Mouse (Mus musculus): ENCODE results near the gene Lix1. TPM values are rescaled to one million over a fixed set of nuclear protein-coding genes. Genes with fewer than 3 reads are reported as not detected.
"Not testable (repeated sequence)": the region's sequence is repeated elsewhere in the genome, so short reads cannot be mapped to it uniquely, and the experiment has no call there.

Gene Lix1
- polyA plus RNA-seq, 1 experiment from 2014 or later: 30.5 TPM

DNA sequence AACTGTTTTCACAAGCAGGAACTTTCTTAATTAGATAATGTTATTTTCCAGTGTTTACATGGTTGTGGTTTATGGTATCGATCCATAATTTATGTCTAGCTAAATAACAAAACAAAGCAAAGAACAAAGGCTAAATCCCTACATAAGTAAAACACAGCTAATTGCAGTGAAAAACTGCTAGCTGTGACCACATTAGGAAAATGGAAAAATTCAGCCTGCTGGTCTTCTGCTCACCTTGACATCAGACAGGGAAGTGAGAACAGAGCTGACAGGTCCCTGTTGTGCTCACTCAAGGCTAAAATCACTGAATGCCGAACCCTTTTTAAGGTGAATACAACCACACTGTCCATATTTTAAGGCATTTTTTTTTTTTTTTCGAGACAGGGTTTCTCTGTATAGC lies 50.1 kb downstream of the Lix1 start:
- ATAC-seq: no peak
- H3K9me3 ChIP-seq (ENCODE audit: control insufficient read depth, low read length): no peaks in the 10 kb centered on the region
- no peak overlapping the region for H3K4me2 ChIP-seq (ENCODE audit: low read length)
- H3K27ac ChIP-seq (ENCODE audit: low read length): no peak overlapping the region
- no peaks in the 10 kb centered on the region for H3K27me3 ChIP-seq (replicated peaks; ENCODE audit: control insufficient read depth, insufficient read depth, low read length)
- no peak overlapping the region for H3K4me3 ChIP-seq (replicated peaks; ENCODE audit: low read length)
- 0 out of 2 replicates have a peak, but pooled peaks cover 4% of the 10 kb centered on the region for H3K36me3 ChIP-seq (ENCODE audit: control insufficient read depth, insufficient read depth)
- WGBS: 91% methylated on average over 3 of the region's 3 CpGs
- no peak overlapping the region for H3K9ac ChIP-seq (replicated peaks; ENCODE audit: low read depth, low read length)
- peaks cover 15% of the 10 kb centered on the region for H3K4me1 ChIP-seq (replicated peaks; ENCODE audit: control insufficient read depth, insufficient read depth, low read length)

DNA sequence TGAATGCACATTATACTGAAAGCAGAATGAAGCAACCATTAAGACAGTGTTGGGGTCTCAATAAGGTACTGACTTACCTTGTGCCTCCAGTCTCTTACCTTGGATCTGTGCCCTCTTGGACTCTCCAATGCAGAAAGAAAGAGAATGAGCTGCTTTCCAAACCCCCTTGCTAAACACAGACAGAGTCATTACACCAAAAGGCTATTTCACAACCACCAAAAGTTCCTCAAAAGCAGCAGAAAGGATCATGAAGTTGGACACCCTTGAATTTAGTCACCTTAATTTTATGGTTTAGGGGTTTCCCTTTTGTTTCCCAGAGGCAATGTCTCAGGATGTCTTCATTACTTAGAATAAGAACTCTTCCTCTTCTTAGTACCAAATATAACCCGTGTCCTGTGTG lies 52.1 kb downstream of the Lix1 start:
- H3K4me2 ChIP-seq (ENCODE audit: low read length): no peak overlapping the region
- peaks cover 5% of the 10 kb centered on the region; the same call in 1 of the 2 replicates for H3K4me1 ChIP-seq (replicated peaks; ENCODE audit: control insufficient read depth, insufficient read depth, low read length)
- H3K9me3 ChIP-seq (ENCODE audit: control insufficient read depth, low read length): no peaks in the 10 kb centered on the region
- 93% methylated on average over 1 of the region's 1 CpGs for WGBS
- ATAC-seq: no peak
- no peaks in the 10 kb centered on the region for H3K27me3 ChIP-seq (replicated peaks; ENCODE audit: control insufficient read depth, insufficient read depth, low read length)
- H3K9ac ChIP-seq (replicated peaks; ENCODE audit: low read depth, low read length): no peak overlapping the region
- no peak overlapping the region for H3K27ac ChIP-seq (ENCODE audit: low read length)
- H3K4me3 ChIP-seq (replicated peaks; ENCODE audit: low read length): no peak overlapping the region
- H3K36me3 ChIP-seq (ENCODE audit: control insufficient read depth, insufficient read depth): 0 out of 2 replicates have a peak, but pooled peaks cover 4% of the 10 kb centered on the region

DNA sequence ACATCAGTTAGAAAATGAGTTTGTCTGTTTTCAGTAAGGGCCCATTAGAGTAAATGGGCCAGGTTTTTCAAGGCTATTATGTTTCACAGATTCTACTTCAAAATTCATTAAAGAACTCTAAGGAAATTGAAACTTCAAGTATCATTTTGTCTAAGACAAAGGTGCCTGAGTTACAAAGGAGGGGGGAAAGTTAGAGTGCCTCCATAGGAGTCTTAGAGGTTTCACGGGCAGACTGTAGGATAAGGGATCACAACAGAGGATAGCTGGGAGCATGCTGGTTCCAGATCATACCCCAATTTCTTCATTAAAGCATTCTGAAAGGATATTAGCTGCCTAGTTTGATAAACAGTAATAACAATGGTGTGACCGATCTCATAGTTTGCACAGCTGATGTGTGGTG lies 83.3 kb downstream of the Lix1 start:
- Histone ChIP-seq H3K4me3 (replicated peaks; ENCODE audit: low read length) (no peak overlapping the region), H3K4me1 (replicated peaks; ENCODE audit: control insufficient read depth, insufficient read depth, low read length) (no peaks in the 10 kb centered on the region), H3K36me3 (ENCODE audit: control insufficient read depth, insufficient read depth) (no peaks in the 10 kb centered on the region), H3K27me3 (replicated peaks; ENCODE audit: control insufficient read depth, insufficient read depth, low read length) (no peaks in the 10 kb centered on the region), H3K27ac (ENCODE audit: low read length) (no peak overlapping the region), H3K9me3 (ENCODE audit: control insufficient read depth, low read length) (no peaks in the 10 kb centered on the region), H3K9ac (replicated peaks; ENCODE audit: low read depth, low read length) (no peak overlapping the region), H3K4me2 (ENCODE audit: low read length) (no peak overlapping the region)
- 47% methylated on average over 2 of the region's 2 CpGs for WGBS
- no peak for ATAC-seq

DNA sequence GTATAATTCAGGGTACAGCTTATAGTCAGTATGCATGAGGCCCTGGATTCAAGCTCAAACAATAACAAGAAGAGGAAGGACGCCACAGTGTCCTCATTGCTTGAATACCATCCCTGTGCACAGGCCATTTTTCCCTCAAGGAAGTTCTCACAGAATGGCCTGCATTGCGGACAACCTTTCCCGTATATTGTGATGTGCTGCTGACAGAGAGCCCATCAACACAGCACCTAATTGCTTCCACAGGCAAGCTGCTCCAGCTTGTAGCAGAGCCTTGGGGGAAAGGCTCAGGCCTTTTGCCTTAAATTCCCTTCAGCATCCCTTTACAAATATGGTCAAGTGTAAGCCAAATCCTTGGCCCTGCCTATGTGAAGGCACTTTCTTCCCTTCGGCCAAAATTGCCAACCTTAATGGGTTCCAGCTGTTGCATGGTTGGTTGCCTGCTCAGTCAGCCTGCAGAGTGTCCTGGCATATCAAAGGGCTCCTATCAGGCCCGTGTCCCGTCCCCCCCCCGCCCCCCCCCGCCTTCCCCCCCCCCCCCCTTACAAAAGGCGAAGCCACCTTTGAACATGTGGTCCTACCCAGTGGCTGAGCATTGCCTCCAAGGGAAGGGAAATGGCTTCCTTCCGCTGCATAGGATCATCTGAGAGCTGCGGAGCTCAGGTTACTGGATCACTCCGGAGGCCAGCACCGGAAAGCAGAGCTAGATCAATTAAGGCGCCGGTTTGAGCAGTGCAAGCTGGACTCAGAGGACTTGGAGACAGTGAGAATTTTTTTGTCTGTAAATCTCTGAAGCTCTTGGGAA lies 88.5 kb downstream of the Lix1 start:
- Histone ChIP-seq H3K4me1 (replicated peaks; ENCODE audit: control insufficient read depth, insufficient read depth, low read length) (no peaks in the 10 kb centered on the region), H3K36me3 (ENCODE audit: control insufficient read depth, insufficient read depth) (no peaks in the 10 kb centered on the region), H3K27ac (ENCODE audit: low read length) (no peak overlapping the region), H3K4me3 (replicated peaks; ENCODE audit: low read length) (no peak overlapping the region), H3K9ac (replicated peaks; ENCODE audit: low read depth, low read length) (no peak overlapping the region), H3K4me2 (ENCODE audit: low read length) (no peak overlapping the region), H3K27me3 (replicated peaks; ENCODE audit: control insufficient read depth, insufficient read depth, low read length) (no peaks in the 10 kb centered on the region), H3K9me3 (ENCODE audit: control insufficient read depth, low read length) (no peaks in the 10 kb centered on the region)
- WGBS: 71% methylated on average over 13 of the region's 15 CpGs
- no peak for ATAC-seq

DNA sequence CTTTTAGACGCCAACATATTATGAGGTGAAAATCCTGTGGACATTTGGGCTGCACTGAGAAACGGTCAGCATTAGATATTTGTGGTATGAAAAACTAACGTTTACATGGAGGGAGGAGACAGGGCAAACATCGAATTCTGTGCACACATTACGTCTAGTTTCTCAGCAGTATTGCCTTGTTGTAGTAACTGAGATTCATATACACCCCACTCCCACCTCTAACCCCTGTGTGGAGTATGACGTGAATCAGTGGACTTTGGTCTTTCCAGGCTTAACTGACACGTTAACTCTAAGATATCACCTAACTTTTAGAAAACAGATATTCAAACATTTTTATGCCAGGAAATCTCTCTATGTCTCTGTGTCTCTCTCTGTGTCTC lies 89.1 kb downstream of the Lix1 start:
- no peaks in the 10 kb centered on the region for H3K4me1 ChIP-seq (replicated peaks; ENCODE audit: control insufficient read depth, insufficient read depth, low read length)
- H3K36me3 ChIP-seq (ENCODE audit: control insufficient read depth, insufficient read depth): no peaks in the 10 kb centered on the region
- H3K9me3 ChIP-seq (ENCODE audit: control insufficient read depth, low read length): no peaks in the 10 kb centered on the region
- ATAC-seq: no peak
- H3K4me2 ChIP-seq (ENCODE audit: low read length): no peak overlapping the region
- H3K27ac ChIP-seq (ENCODE audit: low read length): no peak overlapping the region
- no peak overlapping the region for H3K4me3 ChIP-seq (replicated peaks; ENCODE audit: low read length)
- 88% methylated on average over 7 of the region's 7 CpGs for WGBS
- no peaks in the 10 kb centered on the region for H3K27me3 ChIP-seq (replicated peaks; ENCODE audit: control insufficient read depth, insufficient read depth, low read length)
- no peak overlapping the region for H3K9ac ChIP-seq (replicated peaks; ENCODE audit: low read depth, low read length)

DNA sequence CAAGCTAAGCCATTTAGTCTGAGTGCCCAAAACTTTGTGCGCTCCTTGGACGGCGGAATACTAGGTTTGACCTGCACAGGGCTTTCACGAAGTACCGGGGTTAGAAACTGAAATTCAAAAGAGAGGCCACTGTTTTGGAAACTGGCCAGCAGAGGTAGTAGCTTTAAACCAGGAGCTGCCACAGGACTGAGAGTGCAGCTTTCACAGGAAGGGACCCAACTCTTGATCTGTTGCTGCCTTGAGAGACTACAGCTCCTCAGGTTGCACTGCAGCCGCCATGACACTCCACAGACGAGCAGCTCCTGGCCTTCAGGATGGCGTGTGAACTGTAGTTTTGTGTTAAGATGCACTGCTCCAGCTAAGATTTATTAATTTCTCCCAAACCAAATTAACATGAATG lies 89.6 kb downstream of the Lix1 start:
- 92% methylated on average over 8 of the region's 8 CpGs for WGBS

DNA sequence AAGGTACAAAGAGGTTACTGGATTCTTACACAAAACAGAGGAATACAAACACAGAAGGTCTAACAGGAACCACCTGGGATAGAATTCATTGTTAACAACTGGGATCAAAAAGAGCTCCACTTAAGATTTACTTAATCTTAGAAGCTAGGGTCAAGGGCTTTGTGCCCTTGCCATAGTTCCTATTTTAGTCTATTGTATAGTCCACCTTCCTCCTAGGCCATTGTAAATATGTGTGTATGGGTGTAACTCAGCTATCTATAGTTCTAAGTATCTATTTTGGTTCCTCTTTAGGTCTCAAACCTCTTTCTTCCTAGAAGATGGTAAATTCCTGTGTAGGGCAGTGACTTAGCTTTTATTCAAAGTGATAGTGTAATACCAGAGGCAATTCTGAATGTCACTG lies 93.8 kb downstream of the Lix1 start:
- not testable (repeated sequence) for H3K4me3 ChIP-seq (replicated peaks; ENCODE audit: low read length); ATAC-seq; H3K9me3 ChIP-seq (ENCODE audit: control insufficient read depth, low read length); H3K27ac ChIP-seq (ENCODE audit: low read length); H3K36me3 ChIP-seq (ENCODE audit: control insufficient read depth, insufficient read depth); H3K4me1 ChIP-seq (replicated peaks; ENCODE audit: control insufficient read depth, insufficient read depth, low read length); H3K9ac ChIP-seq (replicated peaks; ENCODE audit: low read depth, low read length); H3K4me2 ChIP-seq (ENCODE audit: low read length); H3K27me3 ChIP-seq (replicated peaks; ENCODE audit: control insufficient read depth, insufficient read depth, low read length)

More for the DNA sequence above, 89.6 kb downstream of the Lix1 start:
- no peak overlapping the region for H3K4me3 ChIP-seq (replicated peaks; ENCODE audit: low read length)
- H3K4me2 ChIP-seq (ENCODE audit: low read length): no peak overlapping the region
- no peak overlapping the region for H3K27ac ChIP-seq (ENCODE audit: low read length)
- H3K27me3 ChIP-seq (replicated peaks; ENCODE audit: control insufficient read depth, insufficient read depth, low read length): no peaks in the 10 kb centered on the region
- no peak overlapping the region for H3K9ac ChIP-seq (replicated peaks; ENCODE audit: low read depth, low read length)
- no peaks in the 10 kb centered on the region for H3K4me1 ChIP-seq (replicated peaks; ENCODE audit: control insufficient read depth, insufficient read depth, low read length)
- no peak for ATAC-seq
- H3K36me3 ChIP-seq (ENCODE audit: control insufficient read depth, insufficient read depth): no peaks in the 10 kb centered on the region
- H3K9me3 ChIP-seq (ENCODE audit: control insufficient read depth, low read length): no peaks in the 10 kb centered on the region

DNA sequence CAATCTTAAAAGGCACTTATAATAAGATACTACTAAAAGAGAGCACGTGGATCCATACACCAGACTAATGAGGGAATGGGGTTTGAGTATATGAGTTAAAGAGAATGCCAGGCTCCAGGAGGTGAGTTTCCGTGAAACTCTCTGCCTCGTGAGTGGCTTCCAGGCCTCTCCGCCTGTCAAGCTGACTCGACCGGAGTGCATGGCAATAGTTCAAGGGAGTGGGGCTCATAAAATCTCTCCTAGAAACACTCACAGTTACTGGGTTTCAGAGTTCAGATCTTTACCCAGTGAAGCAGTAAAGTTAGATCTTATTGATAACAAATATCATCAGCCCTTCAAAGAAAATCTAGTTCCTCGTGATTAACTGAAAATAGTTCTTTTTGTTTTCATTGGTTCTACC lies 94.3 kb downstream of the Lix1 start:
- no peak overlapping the region for H3K4me2 ChIP-seq (ENCODE audit: low read length)
- no peak overlapping the region for H3K4me3 ChIP-seq (replicated peaks; ENCODE audit: low read length)
- ATAC-seq: no peak
- no peak overlapping the region for H3K27ac ChIP-seq (ENCODE audit: low read length)
- no peaks in the 10 kb centered on the region for H3K27me3 ChIP-seq (replicated peaks; ENCODE audit: control insufficient read depth, insufficient read depth, low read length)
- H3K4me1 ChIP-seq (replicated peaks; ENCODE audit: control insufficient read depth, insufficient read depth, low read length): peaks cover 7% of the 10 kb centered on the region
- H3K9ac ChIP-seq (replicated peaks; ENCODE audit: low read depth, low read length): no peak overlapping the region
- WGBS: 92% methylated on average over 7 of the region's 7 CpGs
- no peaks in the 10 kb centered on the region for H3K9me3 ChIP-seq (ENCODE audit: control insufficient read depth, low read length)
- H3K36me3 ChIP-seq (ENCODE audit: control insufficient read depth, insufficient read depth): no peaks in the 10 kb centered on the region

DNA sequence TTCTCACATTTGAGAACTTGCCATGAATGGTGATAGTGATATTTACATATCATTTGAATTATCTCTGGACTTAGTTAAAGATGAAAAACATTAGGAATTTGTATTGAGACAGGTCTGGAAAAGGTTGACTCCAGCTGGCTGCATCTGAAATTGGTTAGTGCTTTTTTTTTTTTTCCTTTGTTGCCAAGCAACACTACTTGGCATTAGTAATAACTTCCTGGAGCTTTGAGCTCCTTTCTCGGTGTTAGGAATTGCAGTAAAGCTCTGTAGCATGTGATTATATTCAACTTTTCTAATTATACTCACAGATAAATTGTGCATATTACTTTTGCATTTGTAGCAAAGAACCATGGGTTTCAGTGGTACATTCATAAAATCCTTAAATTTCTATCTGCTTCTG lies 96.4 kb downstream of the Lix1 start:
- Histone ChIP-seq H3K4me2 (ENCODE audit: low read length) (no peak overlapping the region), H3K9me3 (ENCODE audit: control insufficient read depth, low read length) (no peaks in the 10 kb centered on the region), H3K27ac (ENCODE audit: low read length) (no peak overlapping the region), H3K27me3 (replicated peaks; ENCODE audit: control insufficient read depth, insufficient read depth, low read length) (no peaks in the 10 kb centered on the region), H3K9ac (replicated peaks; ENCODE audit: low read depth, low read length) (no peak overlapping the region), H3K36me3 (ENCODE audit: control insufficient read depth, insufficient read depth) (no peaks in the 10 kb centered on the region), H3K4me3 (replicated peaks; ENCODE audit: low read length) (no peak overlapping the region), H3K4me1 (replicated peaks; ENCODE audit: control insufficient read depth, insufficient read depth, low read length) (peaks cover 7% of the 10 kb centered on the region)
- WGBS: 26% methylated on average over 1 of the region's 1 CpGs
- peak; percentile 59 for ATAC-seq

DNA sequence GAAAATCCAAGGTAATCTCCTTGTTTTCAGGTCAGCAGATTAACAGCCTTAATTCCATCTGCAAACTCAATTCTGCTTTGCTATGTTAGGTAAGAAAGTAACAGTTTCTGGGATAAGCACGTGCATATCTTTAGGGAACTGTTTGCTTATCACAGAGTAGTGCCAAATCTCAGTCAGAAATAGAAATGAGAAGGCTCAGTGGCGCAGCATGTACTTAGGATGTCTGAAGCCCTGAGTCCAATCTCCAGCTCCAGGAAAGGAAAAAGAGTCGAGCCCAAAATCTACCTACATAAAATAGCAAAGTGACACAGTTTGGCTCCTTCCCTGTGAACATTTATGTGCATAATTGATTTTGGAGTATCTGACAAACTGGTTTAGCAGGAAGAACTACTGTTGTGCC lies 96.8 kb downstream of the Lix1 start:
- Histone ChIP-seq H3K36me3 (ENCODE audit: control insufficient read depth, insufficient read depth) (no peaks in the 10 kb centered on the region), H3K9ac (replicated peaks; ENCODE audit: low read depth, low read length) (no peak overlapping the region), H3K4me3 (replicated peaks; ENCODE audit: low read length) (no peak overlapping the region), H3K27ac (ENCODE audit: low read length) (no peak overlapping the region), H3K9me3 (ENCODE audit: control insufficient read depth, low read length) (no peaks in the 10 kb centered on the region), H3K27me3 (replicated peaks; ENCODE audit: control insufficient read depth, insufficient read depth, low read length) (no peaks in the 10 kb centered on the region), H3K4me2 (ENCODE audit: low read length) (peak overlapping the region; percentile 4; the same call in 1 of the 2 replicates), H3K4me1 (replicated peaks; ENCODE audit: control insufficient read depth, insufficient read depth, low read length) (peaks cover 7% of the 10 kb centered on the region)
- peak; percentile 70 for ATAC-seq
- WGBS: 55% methylated on average over 3 of the region's 3 CpGs

Measured in forebrain, embryonic 16.5 days (tissue).